Mouse (Mus musculus) neural tube, embryonic 15.5 days (tissue): ENCODE data around the gene Npc1l1. TPM values are rescaled to one million over a fixed set of nuclear protein-coding genes. Genes with fewer than 3 reads are reported as not detected.

ENCODE experiments used
- polyA plus RNA-seq: library from polyadenylated mRNA; unstranded; fragments of >200 nt; fragmentation: Nextera tagmentation; extraction: Ambion mirVana; gene quantifications from 2 replicates; pipeline ENCODE4 v1.2.1, GENCODE M21; 2015

Gene Npc1l1
- polyA plus RNA-seq, 1 experiment from 2014 or later = 0.09 TPM

Other genes with a start within 250 kb of the Npc1l1 start
- gene Camk2b, start 163.8 kb downstream of the Npc1l1 start, polyA plus RNA-seq = 113 and 140 TPM in 2 replicates
- 0.37 and 0.57 TPM in 2 replicates for gene A730071L15Rik, start 30.1 kb downstream of the Npc1l1 start, polyA plus RNA-seq
- 61.2 and 62.4 TPM in 2 replicates for gene Nudcd3, start 29.7 kb downstream of the Npc1l1 start, polyA plus RNA-seq
- gene Ddx56, start 37.6 kb upstream of the Npc1l1 start, polyA plus RNA-seq = 70.7 and 77.2 TPM in 2 replicates
- gene Tmed4, start 44.7 kb upstream of the Npc1l1 start, polyA plus RNA-seq = 110 and 114 TPM in 2 replicates
- gene Ogdh, start 61.5 kb upstream of the Npc1l1 start, polyA plus RNA-seq = 129 and 135 TPM in 2 replicates
- 24.8 and 28.3 TPM in 2 replicates for gene Zmiz2, start 158.9 kb upstream of the Npc1l1 start, polyA plus RNA-seq
- gene Ppia, start 185.3 kb upstream of the Npc1l1 start, polyA plus RNA-seq = 4,598 and 4,773 TPM in 2 replicates
- 183 and 240 TPM in 2 replicates for gene H2afv, start 214.3 kb upstream of the Npc1l1 start, polyA plus RNA-seq
- 11.4 and 14.7 TPM in 2 replicates for gene Purb, start 245.8 kb upstream of the Npc1l1 start, polyA plus RNA-seq